Mouse (Mus musculus) midbrain, embryonic 16.5 days (tissue): ENCODE results near the gene Gm21822. TPM values are rescaled to one million over a fixed set of nuclear protein-coding genes. Genes with fewer than 3 reads are reported as not detected.
"Not testable (repeated sequence)": the region's sequence is repeated elsewhere in the genome, so short reads cannot be mapped to it uniquely, and the experiment has no call there.

Source experiments
- ATAC-seq: fragments of 200-750 bp; cut with Nextera tagmentation; 2 replicates; pipeline ENCODE4 v1.8.0; 2017; ENCODE audit warnings: moderate TSS enrichment
- H3K27ac ChIP-seq: fragments of 300-500 bp; sonication (generic); 2 replicates; pipeline ENCODE4 v1.5.1; 2014; ENCODE audit warnings: mild to moderate bottlenecking, low read length, mixed read lengths
- H3K27me3 ChIP-seq: fragments of 300-500 bp; sonication (generic); 2 replicates; pipeline ENCODE4 v1.6.1; 2014; ENCODE audit warnings: low read depth, low read length, mixed read lengths; ENCODE audit not compliant: control insufficient read depth, insufficient read depth
- H3K36me3 ChIP-seq: fragments of 300-500 bp; sonication (generic); 2 replicates; pipeline ENCODE4 v1.6.1; 2014; ENCODE audit warnings: mild to moderate bottlenecking, low read length, moderate library complexity, mixed read lengths; ENCODE audit not compliant: control insufficient read depth, insufficient read depth
- H3K4me1 ChIP-seq: fragments of 300-500 bp; sonication (generic); 2 replicates; pipeline ENCODE4 v1.6.1; 2014; ENCODE audit warnings: mild to moderate bottlenecking, low read length, mixed read lengths; ENCODE audit not compliant: control insufficient read depth, insufficient read depth
- H3K4me2 ChIP-seq: fragments of 300-500 bp; sonication (generic); 2 replicates; pipeline ENCODE4 v1.6.1; 2014; ENCODE audit warnings: mild to moderate bottlenecking, low read length, mixed read lengths
- H3K4me3 ChIP-seq: fragments of 300-500 bp; sonication (generic); 2 replicates; pipeline ENCODE4 v1.5.1; 2014; ENCODE audit warnings: low read depth, mild to moderate bottlenecking, low read length, moderate library complexity, mixed read lengths
- H3K9ac ChIP-seq: fragments of 300-500 bp; sonication (generic); 2 replicates; pipeline ENCODE4 v1.6.1; 2014; ENCODE audit warnings: low read depth, low read length, mixed read lengths
- H3K9me3 ChIP-seq: fragments of 300-500 bp; sonication (generic); replicated peaks from 2 replicates; pipeline ENCODE4 v1.6.1; 2014; ENCODE audit warnings: mild to moderate bottlenecking, low read length, mixed read lengths; ENCODE audit not compliant: control insufficient read depth, poor library complexity, severe bottlenecking
- WGBS: fragments of 180-500 bp; shearing (Covaris S2); extraction: QIAGEN DNeasy Blood & Tissue Kit; methylation state at CpG from one replicate; pipeline ENCODE4 v1.1.7; 2014; 5-methylcytosine and 5-hydroxymethylcytosine counted together
- polyA plus RNA-seq: library from polyadenylated mRNA; unstranded; fragments of >200 nt; fragmentation: Nextera tagmentation; extraction: Ambion mirVana; gene quantifications from 2 replicates; pipeline ENCODE4 v1.2.1, GENCODE M21; 2015

Gm21822 gene
- not detected in 2 replicates for polyA plus RNA-seq

GRCm38 (mm10) chrY:18654182-18654581, at the start of gene Gm21822:
TSS of gene Gm21822 (plus strand) at chrY:18654482.
- H3K9me3 ChIP-seq, H3K4me3 ChIP-seq, H3K27me3 ChIP-seq, H3K4me1 ChIP-seq, ATAC-seq, H3K4me2 ChIP-seq, H3K27ac ChIP-seq, H3K9ac ChIP-seq, H3K36me3 ChIP-seq: not testable (repeated sequence)
- no CpG with 5 or more reads among the region's 3 CpGs for WGBS
